Mouse (Mus musculus) kidney, postnatal 14 days (tissue): ENCODE results near the gene Nfx1.
A peak's percentile ranks its signal among the peaks of the same experiment; 100 is the strongest.

Experiments used
- DNase-seq: peaks from one replicate; pipeline ENCODE4 v3.0.0; 2022; ENCODE audit warnings: mixed read lengths

Gene Nfx1

DNA sequence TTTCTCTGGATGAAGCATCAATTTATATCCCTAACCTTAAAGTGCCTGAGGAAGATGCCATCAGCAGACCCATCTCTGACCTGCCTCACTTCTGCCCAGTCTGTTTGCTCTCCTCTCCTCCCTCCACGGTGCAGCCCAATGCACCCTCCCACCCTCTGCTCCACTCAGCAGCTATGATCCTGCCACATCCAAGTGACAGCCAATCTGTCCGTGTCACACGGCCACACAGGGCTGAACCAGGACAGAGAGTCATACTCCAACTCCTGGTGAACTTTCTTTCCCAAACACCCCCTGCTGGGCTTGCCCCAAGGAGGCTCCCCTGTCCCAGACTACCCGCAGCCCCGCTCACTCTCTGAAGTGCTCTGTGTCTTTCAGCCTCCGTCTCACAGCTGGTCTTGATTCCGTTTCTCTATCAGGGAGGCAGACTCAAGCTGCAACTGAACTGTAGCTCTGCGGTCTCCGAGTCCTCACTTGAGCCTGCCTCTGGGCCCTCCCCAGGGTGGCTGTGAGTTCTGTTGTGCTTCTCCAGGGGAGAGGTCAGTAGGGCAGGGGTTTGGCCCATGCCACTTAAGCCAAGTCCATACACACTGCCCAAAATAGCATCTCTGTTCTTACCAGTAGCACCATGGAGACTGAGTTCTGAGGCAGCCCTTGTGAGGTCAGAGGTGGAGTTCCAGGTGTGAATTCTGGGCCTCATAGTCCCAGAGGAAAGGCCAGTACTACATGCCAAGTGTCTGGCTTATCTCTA is 77.0 kb downstream of the Nfx1 start, which contains the start of gene Aqp7:
TSS of gene Aqp7 (minus strand) at position 616 of the 748 bp plus-strand sequence.
- no peak for DNase-seq

DNA sequence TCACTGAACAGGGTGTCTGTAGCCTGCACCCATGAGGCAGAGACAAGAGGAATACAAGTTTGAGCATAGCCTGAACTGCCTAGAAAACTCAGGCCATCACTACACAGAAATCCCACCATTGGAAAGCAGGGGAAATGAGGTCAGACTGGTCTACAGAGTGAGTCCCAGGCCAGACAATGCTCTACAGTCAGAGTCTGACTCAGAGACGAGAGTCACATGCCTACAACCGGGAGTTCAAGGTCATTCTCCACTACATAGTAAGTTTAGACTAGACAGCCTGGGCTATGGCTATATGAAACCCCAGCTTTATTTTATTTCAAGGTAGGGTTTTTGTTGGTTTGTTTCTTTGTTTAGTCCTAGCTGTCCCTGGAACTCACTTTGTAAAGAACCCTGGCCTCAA is 78.2 kb downstream of the Nfx1 start:
- no peak for DNase-seq

- DNase-seq: peak; percentile 88
Measured at GRCm38 (mm10) chr4:41050726-41051675, 80.3 kb downstream of the Nfx1 start.

DNA sequence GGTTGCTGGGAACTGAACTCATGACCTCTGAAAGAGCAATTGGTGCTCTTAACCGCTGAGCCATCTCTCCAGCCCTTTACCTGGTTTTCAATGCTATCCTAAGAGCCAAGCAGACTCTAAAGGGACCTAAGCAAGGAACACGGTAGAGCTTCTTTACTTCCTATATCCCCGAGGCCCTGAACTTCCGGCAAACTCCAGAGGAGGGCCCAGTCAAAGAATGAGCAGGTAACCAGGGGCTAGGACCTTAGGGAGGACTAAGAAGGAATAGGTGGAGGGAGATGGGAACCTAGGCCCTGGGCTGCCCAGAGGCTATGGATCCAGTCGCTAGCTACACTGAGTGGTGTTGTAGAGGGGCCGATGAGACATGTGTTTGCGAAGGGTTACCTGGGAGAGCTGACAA is 81.1 kb downstream of the Nfx1 start:
- no peak for DNase-seq

DNA sequence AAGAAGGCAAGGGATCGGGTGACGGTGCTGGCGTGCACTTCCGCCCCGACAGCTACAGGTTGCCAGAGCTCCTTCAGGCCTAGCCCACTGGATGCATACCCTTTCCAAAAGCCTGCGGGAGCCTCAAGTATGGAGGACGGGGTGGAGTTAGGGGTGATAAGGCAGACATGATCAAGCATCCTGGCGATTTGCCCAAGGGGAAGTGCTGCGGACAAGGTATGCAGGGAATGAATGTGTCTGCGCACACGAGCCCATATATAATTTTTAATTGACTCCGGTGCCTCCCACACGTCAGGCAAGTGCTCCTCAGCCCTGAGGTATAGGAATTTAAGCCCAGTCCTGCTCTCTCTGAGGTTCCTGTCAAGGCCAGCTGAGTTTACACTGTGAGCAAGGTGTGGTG is 84.4 kb downstream of the Nfx1 start:
- DNase-seq: peak; percentile 49

- DNase-seq: peak; percentile 59
Measured at GRCm38 (mm10) chr4:41056253-41056652, 85.5 kb downstream of the Nfx1 start.

DNA sequence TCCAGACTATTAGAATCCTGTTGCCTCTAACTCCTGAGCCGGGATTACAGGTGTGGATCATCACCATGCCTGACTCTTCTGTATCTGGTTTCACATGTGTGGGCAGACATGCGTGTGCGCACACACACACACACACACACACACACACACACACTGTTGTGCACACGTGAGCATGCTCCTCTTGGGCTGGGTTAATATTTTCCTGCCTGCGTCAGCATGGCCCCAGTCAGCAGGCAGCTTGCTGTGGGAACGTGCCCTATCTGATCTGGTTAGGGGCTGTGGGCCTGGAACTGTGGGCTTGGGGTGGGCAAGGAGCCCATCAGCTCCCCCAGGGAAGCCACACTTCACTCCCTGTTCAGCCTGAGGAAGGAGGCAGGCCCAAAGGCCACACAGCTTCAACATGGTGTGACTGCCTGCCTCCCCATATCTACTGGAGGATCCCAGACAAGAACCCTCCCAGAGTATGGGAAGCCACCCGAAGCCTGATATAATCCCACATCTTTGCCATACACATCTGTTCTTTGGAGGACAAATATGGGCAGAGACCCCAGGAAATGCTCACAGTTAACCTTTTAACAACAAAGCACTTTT is 86.1 kb downstream of the Nfx1 start:
- peak; percentile 53 for DNase-seq

DNA sequence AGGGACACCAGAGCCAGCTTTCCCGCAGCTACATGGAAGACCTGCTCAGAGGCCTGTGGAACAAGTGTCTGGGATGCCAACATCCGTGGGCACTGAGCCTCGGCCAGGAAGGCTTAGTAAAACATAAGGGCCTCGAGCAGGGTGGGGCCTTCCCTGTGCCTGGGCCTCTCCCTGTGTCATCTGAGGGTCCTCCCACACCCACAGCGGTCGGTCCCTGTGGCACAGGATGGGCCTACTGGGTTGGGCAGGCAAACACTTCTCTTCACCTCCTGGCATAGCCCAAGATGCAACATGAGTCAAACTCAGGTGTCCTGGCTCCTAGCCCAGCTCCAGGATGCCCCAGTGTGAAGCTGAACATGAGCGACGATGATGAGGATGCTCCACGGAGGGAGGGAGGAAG is 86.7 kb downstream of the Nfx1 start:
- DNase-seq: no peak

- no peak for DNase-seq
Measured at GRCm38 (mm10) chr4:41063351-41063750, 92.6 kb downstream of the Nfx1 start.

DNA sequence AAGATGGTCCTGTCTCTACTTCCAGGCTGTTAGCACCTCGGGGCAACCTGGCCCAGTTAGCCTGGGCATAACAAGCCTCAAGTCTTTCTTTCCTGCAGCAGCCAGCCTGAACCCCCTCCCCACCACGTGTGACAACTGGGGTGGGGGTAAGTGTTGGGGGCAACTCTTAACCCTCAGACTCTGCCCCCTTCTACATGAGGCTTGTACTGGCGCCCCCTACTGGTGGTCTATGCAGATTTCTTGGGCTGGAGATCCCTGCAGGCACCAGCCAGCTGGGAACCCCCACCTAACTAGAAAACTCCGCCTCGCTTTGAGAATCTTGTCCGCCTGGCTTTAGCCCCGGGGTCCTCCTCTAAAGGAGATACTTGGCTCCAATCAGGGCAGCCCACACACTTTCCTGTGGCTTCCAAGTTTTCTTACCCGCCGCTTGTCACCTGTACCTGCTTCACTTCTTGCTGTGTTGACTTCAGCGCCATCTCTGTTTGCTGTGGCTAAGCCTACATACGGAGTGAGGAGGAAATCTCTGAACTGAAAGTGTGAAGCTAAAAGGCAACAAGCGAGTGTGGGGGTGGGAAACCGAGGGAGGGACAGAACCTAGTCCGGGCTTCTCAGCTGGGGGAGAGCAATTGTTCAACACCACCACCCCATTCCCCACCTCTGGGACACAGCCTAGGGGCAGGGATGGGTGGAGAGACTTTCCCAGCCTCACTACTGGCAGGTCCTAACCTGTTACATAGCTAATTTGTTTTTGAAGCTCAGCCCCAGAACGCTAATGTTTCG is 93.4 kb downstream of the Nfx1 start:
- no peak for DNase-seq

GRCm38 (mm10) chr4:41065196-41065595 is 94.5 kb downstream of the Nfx1 start:
- no peak for DNase-seq

DNA sequence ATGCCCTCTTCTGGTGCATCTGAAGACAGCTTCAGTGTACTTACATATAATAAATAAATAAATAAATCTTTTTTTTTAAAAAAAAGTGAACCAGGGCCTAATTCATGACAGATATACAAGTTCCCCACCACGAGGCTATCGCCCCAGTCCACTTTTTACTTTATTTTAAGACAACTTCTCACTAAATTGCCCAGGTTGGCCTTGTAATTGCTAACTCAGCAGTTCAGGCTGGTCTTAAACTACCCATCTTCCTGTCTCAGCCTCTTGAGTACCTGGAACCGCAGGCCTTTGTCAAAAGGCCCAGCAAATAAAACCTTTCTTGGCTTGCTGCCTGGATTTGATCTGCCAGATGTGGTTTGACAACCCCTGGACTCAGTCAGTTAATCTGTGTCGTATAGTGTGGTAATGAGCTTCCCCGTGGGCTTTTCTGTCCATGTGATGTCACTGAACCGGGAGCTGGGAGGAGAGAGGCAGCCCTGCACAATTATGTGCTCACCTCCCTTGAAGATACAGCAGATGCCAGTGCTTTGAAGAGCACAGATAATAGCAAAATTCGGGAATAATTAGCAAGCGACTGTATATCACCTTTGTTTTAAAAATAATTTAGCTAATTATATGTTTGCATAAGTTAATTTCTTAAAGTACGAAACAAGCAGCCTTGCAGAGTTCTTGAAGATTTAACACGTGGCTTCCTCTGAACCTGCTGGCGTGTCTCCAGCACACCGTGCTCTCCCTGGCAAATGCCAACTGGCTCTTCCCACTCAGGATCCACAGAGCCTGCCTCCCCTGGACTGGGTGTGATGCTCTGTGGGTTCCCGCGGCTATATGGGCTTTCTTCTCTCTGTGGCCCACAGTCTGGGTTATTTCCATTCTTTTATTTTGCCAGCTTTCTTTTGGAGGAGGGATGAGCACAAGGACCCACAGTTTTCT is 101.1 kb downstream of the Nfx1 start:
- DNase-seq: no peak

GRCm38 (mm10) chr4:41073008-41073817 is 102.5 kb downstream of the Nfx1 start:
- no peak for DNase-seq

DNA sequence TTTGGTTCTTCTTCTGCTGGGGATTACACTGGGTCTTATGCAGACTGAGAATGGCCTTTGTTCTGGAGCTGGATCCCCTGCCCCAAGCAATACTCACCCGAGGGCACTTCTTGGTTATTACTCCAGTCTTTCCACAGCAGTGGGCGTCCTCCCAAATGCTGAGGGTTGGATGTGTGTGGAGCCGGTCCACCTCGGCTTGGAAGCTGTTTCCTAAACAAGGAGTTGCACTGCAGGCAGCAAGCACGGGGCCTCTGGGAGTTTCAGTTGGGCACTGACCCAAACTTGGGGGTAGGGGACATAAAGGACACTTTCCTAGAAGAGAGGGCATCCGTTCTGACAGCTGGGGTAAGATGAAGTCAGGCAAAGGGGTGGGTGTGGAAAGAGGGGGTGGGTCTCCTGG is 103.8 kb downstream of the Nfx1 start:
- no peak for DNase-seq
